Mouse (Mus musculus) myocyte (in vitro differentiated cells): Measurements from ENCODE around the gene Celf2. TPM values are rescaled to one million over a fixed set of nuclear protein-coding genes. Genes with fewer than 3 reads are reported as not detected.

Experiments used
- H3K27me3 ChIP-seq: one replicate; pipeline ENCODE4 v1.6.1; 2011; ENCODE audit not compliant: control insufficient read depth, insufficient read depth, insufficient read length
- H3K36me3 ChIP-seq: one replicate; pipeline ENCODE4 v1.6.1; 2011; ENCODE audit not compliant: control insufficient read depth, insufficient read depth
- H3K4me2 ChIP-seq: one replicate; pipeline ENCODE4 v1.6.1; 2011; ENCODE audit warnings: low read depth, control low read depth
- H3K4me3 ChIP-seq: one replicate; pipeline ENCODE4 v1.5.1; 2011; ENCODE audit warnings: mild to moderate bottlenecking, control low read depth, moderate library complexity
- H3K79me2 ChIP-seq: one replicate; pipeline ENCODE4 v1.6.1; 2011; ENCODE audit not compliant: control insufficient read depth, insufficient read depth
- H3ac ChIP-seq: one replicate; pipeline ENCODE4 v1.6.1; 2011; ENCODE audit not compliant: control insufficient read depth, insufficient read length
- CEBPB ChIP-seq: IDR thresholded peaks from 2 replicates; pipeline ENCODE4 v1.6.1; 2011; ENCODE audit warnings: mild to moderate bottlenecking, moderate library complexity; ENCODE audit not compliant: poor library complexity, insufficient read depth, severe bottlenecking
- E2F4 ChIP-seq: IDR thresholded peaks from one replicate; pipeline ENCODE4 v1.6.1; 2011; ENCODE audit warnings: mild to moderate bottlenecking, control low read depth, moderate library complexity; ENCODE audit not compliant: insufficient read depth
- MAX ChIP-seq: IDR thresholded peaks from one replicate; pipeline ENCODE4 v1.6.1; 2011; ENCODE audit warnings: low read depth, mild to moderate bottlenecking, control low read depth
- MYOD1 ChIP-seq, 3 experiments: IDR thresholded peaks; one replicate each; pipeline ENCODE4 v1.6.1; 2011; ENCODE audit warnings: control low read depth in 2 of 3, low read depth in 2 of 3, mild to moderate bottlenecking in 2 of 3, moderate library complexity in 1 of 3; ENCODE audit not compliant: insufficient read length in 2 of 3, control insufficient read depth in 1 of 3
- MYOG ChIP-seq, 3 experiments: IDR thresholded peaks; one replicate each; pipeline ENCODE4 v1.6.1; 2011; ENCODE audit warnings: control low read depth in 2 of 3, low read depth in 2 of 3, mild to moderate bottlenecking in 2 of 3; ENCODE audit not compliant: insufficient read length in 2 of 3, control insufficient read depth in 1 of 3, insufficient read depth in 1 of 3
- POLR2A ChIP-seq: IDR thresholded peaks from one replicate; pipeline ENCODE4 v1.6.1; 2011; ENCODE audit warnings: low read depth, mild to moderate bottlenecking, control low read depth, moderate library complexity; ENCODE audit not compliant: insufficient read length
- POLR2AphosphoS2 ChIP-seq: IDR thresholded peaks from one replicate; pipeline ENCODE4 v1.6.1; 2011; ENCODE audit warnings: low read depth, control low read depth; ENCODE audit not compliant: insufficient read length
- REST ChIP-seq: IDR thresholded peaks from one replicate; pipeline ENCODE4 v1.6.1; 2011; ENCODE audit warnings: mild to moderate bottlenecking, control low read depth, moderate library complexity; ENCODE audit not compliant: insufficient read depth, insufficient read length
- SRF ChIP-seq: IDR thresholded peaks from one replicate; pipeline ENCODE4 v1.6.1; 2011; ENCODE audit warnings: low read depth; ENCODE audit not compliant: control insufficient read depth, insufficient read length
- TCF12 ChIP-seq: IDR thresholded peaks from one replicate; pipeline ENCODE4 v1.6.1; 2011; ENCODE audit warnings: mild to moderate bottlenecking, control low read depth; ENCODE audit not compliant: poor library complexity, insufficient read depth, severe bottlenecking
- TCF3 ChIP-seq: IDR thresholded peaks from one replicate; pipeline ENCODE4 v1.6.1; 2011; ENCODE audit warnings: low read depth, control low read depth; ENCODE audit not compliant: insufficient read length
- USF1 ChIP-seq: IDR thresholded peaks from one replicate; pipeline ENCODE4 v1.6.1; 2011; ENCODE audit warnings: low read depth, mild to moderate bottlenecking, control low read depth, moderate library complexity
- polyA plus RNA-seq: library from polyadenylated mRNA; unstranded; fragments of >200 nt; fragmentation: generic; extraction: Trizol; gene quantifications from one replicate; pipeline ENCODE4 v1.2.1, GENCODE M21; 2012; ENCODE audit warnings: missing spikeins

Gene Celf2
- polyA plus RNA-seq, 1 experiment = 30.1 TPM

GRCm38 (mm10) chr2:6720753-6721459 is 788.5 kb downstream of the Celf2 start:
- Histone ChIP-seq H3K27me3 (no peaks in the 10 kb centered on the region), H3ac (no peak overlapping the region), H3K36me3 (no peaks in the 10 kb centered on the region), H3K4me2 (peak overlapping the region; percentile 56), H3K4me3 (no peak overlapping the region), H3K79me2 (peaks cover 31% of the 10 kb centered on the region)
- TF ChIP-seq MYOG (IDR thresholded peaks at IDR 0.05; ENCODE audit: control insufficient read depth in 1 of 3, insufficient read depth in 1 of 3, insufficient read length in 2 of 3, low read depth in 2 of 3) (peak; percentile 89 to 99 (median 90)), MYOD1 (IDR thresholded peaks at IDR 0.05; ENCODE audit: control insufficient read depth in 1 of 3, insufficient read length in 2 of 3, low read depth in 2 of 3) (peak; percentile 13 to 98 (median 82)), CEBPB (no peak), USF1 (no peak), TCF3 (peak; percentile 78), TCF12 (peak; percentile 66)

DNA sequence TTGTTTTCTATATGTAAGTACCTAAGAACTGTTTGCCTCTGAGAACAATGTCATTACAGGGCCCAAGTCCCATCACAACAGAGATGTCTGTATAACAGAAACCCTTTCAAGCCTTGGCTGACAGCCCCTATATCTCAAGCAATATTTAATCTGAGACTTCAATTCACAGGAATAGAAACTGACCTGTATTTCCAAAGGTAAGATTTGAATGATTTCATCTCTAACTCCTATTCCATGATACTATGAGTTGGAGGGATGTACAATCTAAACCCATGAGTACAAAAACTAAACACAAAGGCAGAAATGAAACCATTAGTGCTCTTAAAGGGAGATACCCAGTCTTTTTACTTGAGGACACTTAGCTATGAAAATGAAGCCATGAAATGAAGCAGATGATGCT is 790.5 kb downstream of the Celf2 start:
- Histone ChIP-seq H3K36me3 (peaks cover 15% of the 10 kb centered on the region), H3K27me3 (no peaks in the 10 kb centered on the region), H3ac (no peak overlapping the region), H3K79me2 (peaks cover 15% of the 10 kb centered on the region), H3K4me3 (no peak overlapping the region), H3K4me2 (no peak overlapping the region)
- TF ChIP-seq POLR2A (no peak), MAX (no peak), MYOD1 (IDR thresholded peaks at IDR 0.05; ENCODE audit: control insufficient read depth in 1 of 3, insufficient read length in 2 of 3, low read depth in 2 of 3) (no peak)

- no peak for TF ChIP-seq MYOG (IDR thresholded peaks at IDR 0.05; ENCODE audit: control insufficient read depth in 1 of 3, insufficient read depth in 1 of 3, insufficient read length in 2 of 3, low read depth in 2 of 3)
- no peak for TF ChIP-seq TCF3
- TF ChIP-seq MYOD1 (IDR thresholded peaks at IDR 0.05; ENCODE audit: control insufficient read depth in 1 of 3, insufficient read length in 2 of 3, low read depth in 2 of 3) = no peak
- no peak overlapping the region for H3ac ChIP-seq
Measured at GRCm38 (mm10) chr2:6717953-6718352, 791.4 kb downstream of the Celf2 start.

GRCm38 (mm10) chr2:6715562-6715961 is 793.8 kb downstream of the Celf2 start:
- Histone ChIP-seq H3K36me3 (peaks cover 22% of the 10 kb centered on the region), H3K27me3 (no peaks in the 10 kb centered on the region), H3ac (no peak overlapping the region), H3K79me2 (peaks cover 5% of the 10 kb centered on the region), H3K4me3 (no peak overlapping the region), H3K4me2 (no peak overlapping the region)
- no peak for TF ChIP-seq POLR2AphosphoS2
- TF ChIP-seq CEBPB = no peak
- TF ChIP-seq USF1 = no peak
- no peak for TF ChIP-seq TCF12
- no peak for TF ChIP-seq TCF3
- no peak for TF ChIP-seq E2F4
- TF ChIP-seq POLR2A = no peak
- no peak for TF ChIP-seq REST
- no peak for TF ChIP-seq MAX
- no peak for TF ChIP-seq MYOD1 (IDR thresholded peaks at IDR 0.05; ENCODE audit: control insufficient read depth in 1 of 3, insufficient read length in 2 of 3, low read depth in 2 of 3)
- no peak for TF ChIP-seq MYOG (IDR thresholded peaks at IDR 0.05; ENCODE audit: control insufficient read depth in 1 of 3, insufficient read depth in 1 of 3, insufficient read length in 2 of 3, low read depth in 2 of 3)

More at GRCm38 (mm10) chr2:6717953-6718352, 791.4 kb downstream of the Celf2 start:
- no peak overlapping the region for H3K4me2 ChIP-seq
- no peaks in the 10 kb centered on the region for H3K27me3 ChIP-seq
- H3K4me3 ChIP-seq = no peak overlapping the region
- H3K36me3 ChIP-seq = peaks cover 22% of the 10 kb centered on the region
- H3K79me2 ChIP-seq = peaks cover 8% of the 10 kb centered on the region

- no peaks in the 10 kb centered on the region for H3K79me2 ChIP-seq
- no peaks in the 10 kb centered on the region for H3K27me3 ChIP-seq
- H3ac ChIP-seq = no peak overlapping the region
- no peak overlapping the region for H3K4me2 ChIP-seq
- H3K36me3 ChIP-seq = peaks cover 22% of the 10 kb centered on the region
- no peak for TF ChIP-seq REST
- no peak for TF ChIP-seq POLR2AphosphoS2
- no peak for TF ChIP-seq TCF3
- TF ChIP-seq POLR2A = no peak
- TF ChIP-seq MYOG (IDR thresholded peaks at IDR 0.05; ENCODE audit: control insufficient read depth in 1 of 3, insufficient read depth in 1 of 3, insufficient read length in 2 of 3, low read depth in 2 of 3) = no peak
- TF ChIP-seq E2F4 = no peak
- no peak for TF ChIP-seq CEBPB
- no peak for TF ChIP-seq MYOD1 (IDR thresholded peaks at IDR 0.05; ENCODE audit: control insufficient read depth in 1 of 3, insufficient read length in 2 of 3, low read depth in 2 of 3)
- no peak for TF ChIP-seq USF1
- no peak for TF ChIP-seq SRF
- H3K4me3 ChIP-seq = no peak overlapping the region
Measured at GRCm38 (mm10) chr2:6713529-6713928, 795.8 kb downstream of the Celf2 start.
